Mouse (Mus musculus): ENCODE results near the gene Ube2h.

- TF ChIP-seq GATA1 (IDR thresholded peaks at IDR 0.05; ENCODE audit: low read length), result no peak
- no peak for TF ChIP-seq TAL1 (IDR thresholded peaks at IDR 0.05; ENCODE audit: low read length)
Measured at GRCm38 (mm10) chr6:30171967-30172366, 132.4 kb downstream of the Ube2h start.
